Mouse (Mus musculus) midbrain, embryonic 12.5 days (tissue): ENCODE data around the gene Gstm5. TPM values are rescaled to one million over a fixed set of nuclear protein-coding genes. Genes with fewer than 3 reads are reported as not detected.

Experiments
- ATAC-seq: fragments of 200-750 bp; cut with Nextera tagmentation; 2 replicates; pipeline ENCODE4 v1.8.0; 2017; ENCODE audit warnings: low read depth, moderate TSS enrichment, moderate library complexity; ENCODE audit not compliant: low FRiP score
- H3K27ac ChIP-seq: fragments of 300-500 bp; sonication (generic); replicated peaks from 2 replicates; pipeline ENCODE4 v1.5.1; 2016; ENCODE audit warnings: mild to moderate bottlenecking
- H3K27me3 ChIP-seq: fragments of 300-500 bp; sonication (generic); 2 replicates; pipeline ENCODE4 v1.6.1; 2016; ENCODE audit warnings: mild to moderate bottlenecking
- H3K36me3 ChIP-seq: fragments of 300-500 bp; sonication (generic); 2 replicates; pipeline ENCODE4 v1.6.1; 2016
- H3K4me1 ChIP-seq: fragments of 300-500 bp; sonication (generic); 2 replicates; pipeline ENCODE4 v1.6.1; 2016
- H3K4me2 ChIP-seq: fragments of 300-500 bp; sonication (generic); replicated peaks from 2 replicates; pipeline ENCODE4 v1.6.1; 2016; ENCODE audit warnings: mild to moderate bottlenecking, moderate library complexity
- H3K4me3 ChIP-seq: fragments of 300-500 bp; sonication (generic); 2 replicates; pipeline ENCODE4 v1.5.1; 2016; ENCODE audit warnings: mild to moderate bottlenecking
- H3K9ac ChIP-seq: fragments of 300-500 bp; sonication (generic); replicated peaks from 2 replicates; pipeline ENCODE4 v1.6.1; 2016; ENCODE audit warnings: mild to moderate bottlenecking, moderate library complexity
- H3K9me3 ChIP-seq: fragments of 300-500 bp; sonication (generic); 2 replicates; pipeline ENCODE4 v1.6.1; 2016; ENCODE audit warnings: mild to moderate bottlenecking
- WGBS: fragments of 180-500 bp; shearing (Covaris S2); methylation state at CpG from one replicate; pipeline ENCODE4 v1.1.7; 2016; 5-methylcytosine and 5-hydroxymethylcytosine counted together
- polyA plus RNA-seq: library from polyadenylated mRNA; unstranded; fragments of >200 nt; fragmentation: Nextera tagmentation; extraction: Ambion mirVana; gene quantifications from 2 replicates; pipeline ENCODE4 v1.2.1, GENCODE M21; 2016

The Gstm5 gene
- 219 and 231 TPM in 2 replicates for polyA plus RNA-seq

DNA sequence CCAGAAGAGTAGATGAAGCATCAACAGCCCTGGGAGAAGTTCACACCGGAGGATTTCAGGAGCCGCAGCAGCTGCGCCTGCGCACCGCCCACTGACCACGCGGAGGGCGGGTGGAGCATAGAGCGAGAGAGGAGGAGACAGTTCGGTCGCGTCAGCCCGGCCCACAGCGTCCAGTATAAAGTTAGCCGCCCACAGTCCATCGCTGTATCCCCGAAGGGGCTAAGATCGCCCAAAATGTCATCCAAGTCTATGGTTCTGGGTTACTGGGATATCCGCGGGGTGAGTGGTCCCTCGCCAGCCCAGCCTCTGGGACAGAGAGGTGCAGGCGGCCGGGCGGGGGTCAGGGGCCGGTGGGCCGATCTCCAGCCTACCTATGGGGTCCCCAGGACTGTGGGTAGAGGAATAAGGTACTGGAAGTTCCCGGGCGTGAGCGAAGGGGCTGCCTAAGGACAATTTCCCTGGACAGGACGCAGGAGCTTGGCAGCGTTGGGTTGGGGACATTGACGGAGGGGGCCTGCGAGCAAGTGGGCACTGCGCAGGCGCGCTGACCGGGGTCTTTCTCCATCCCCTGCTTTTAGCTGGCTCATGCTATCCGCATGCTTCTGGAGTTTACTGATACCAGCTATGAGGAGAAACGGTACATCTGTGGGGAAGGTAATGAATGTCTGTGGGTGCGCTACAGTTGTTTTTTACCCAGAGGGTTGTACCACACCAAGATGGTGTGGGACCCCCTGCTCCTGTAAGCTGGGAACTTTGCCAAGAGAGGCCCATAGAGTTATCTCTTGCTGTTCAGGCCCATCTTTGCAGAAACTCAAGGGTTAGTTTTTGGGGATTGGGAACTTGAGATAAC, at the start of gene Gstm5:
TSS of gene Gstm5 (plus strand) at position 102 of the 850 bp plus-strand sequence.
- WGBS, result 8% methylated on average over 40 of the region's 40 CpGs
- Histone ChIP-seq H3K4me1 (peaks cover 14% of the 10 kb centered on the region), H3K4me3 (peak within 1 kb of the TSS; percentile 68), H3K9me3 (no peaks in the 10 kb centered on the region), H3K4me2 (peak within 1 kb of the TSS; percentile 72), H3K9ac (peak within 1 kb of the TSS; percentile 69), H3K36me3 (peaks cover 19% of the 10 kb centered on the region), H3K27me3 (no peaks in the 10 kb centered on the region), H3K27ac (peak within 1 kb of the TSS; percentile 58)
- ATAC-seq, result peak; percentile 95

- no peak overlapping the region for H3K4me3 ChIP-seq
- no peak overlapping the region for H3K27ac ChIP-seq
- no peaks in the 10 kb centered on the region for H3K9me3 ChIP-seq
- H3K4me2 ChIP-seq, result no peak overlapping the region
- H3K27me3 ChIP-seq, result no peaks in the 10 kb centered on the region
- WGBS, result 89% methylated on average over 1 of the region's 1 CpGs
- H3K4me1 ChIP-seq, result peaks cover 33% of the 10 kb centered on the region
- H3K9ac ChIP-seq, result no peak overlapping the region
- ATAC-seq, result no peak
- no peaks in the 10 kb centered on the region for H3K36me3 ChIP-seq
Observed at GRCm38 (mm10) chr3:107846175-107846574, 49.4 kb upstream of the Gstm5 start.

- Histone ChIP-seq H3K9ac (no peak overlapping the region), H3K4me2 (no peak overlapping the region), H3K4me1 (peaks cover 33% of the 10 kb centered on the region), H3K9me3 (no peaks in the 10 kb centered on the region), H3K27me3 (no peaks in the 10 kb centered on the region), H3K36me3 (no peaks in the 10 kb centered on the region), H3K27ac (no peak overlapping the region), H3K4me3 (no peak overlapping the region)
- ATAC-seq, result no peak
- 92% methylated on average over 3 of the region's 3 CpGs for WGBS
Observed at GRCm38 (mm10) chr3:107846835-107847234, 48.8 kb upstream of the Gstm5 start.

- Histone ChIP-seq H3K9me3 (no peaks in the 10 kb centered on the region), H3K4me1 (peaks cover 33% of the 10 kb centered on the region), H3K27me3 (no peaks in the 10 kb centered on the region), H3K36me3 (no peaks in the 10 kb centered on the region), H3K4me3 (no peak overlapping the region), H3K27ac (no peak overlapping the region), H3K4me2 (no peak overlapping the region), H3K9ac (no peak overlapping the region)
- WGBS, result 35% methylated on average over 4 of the region's 4 CpGs
- no peak for ATAC-seq
Observed at GRCm38 (mm10) chr3:107848126-107848525, 47.5 kb upstream of the Gstm5 start.

DNA sequence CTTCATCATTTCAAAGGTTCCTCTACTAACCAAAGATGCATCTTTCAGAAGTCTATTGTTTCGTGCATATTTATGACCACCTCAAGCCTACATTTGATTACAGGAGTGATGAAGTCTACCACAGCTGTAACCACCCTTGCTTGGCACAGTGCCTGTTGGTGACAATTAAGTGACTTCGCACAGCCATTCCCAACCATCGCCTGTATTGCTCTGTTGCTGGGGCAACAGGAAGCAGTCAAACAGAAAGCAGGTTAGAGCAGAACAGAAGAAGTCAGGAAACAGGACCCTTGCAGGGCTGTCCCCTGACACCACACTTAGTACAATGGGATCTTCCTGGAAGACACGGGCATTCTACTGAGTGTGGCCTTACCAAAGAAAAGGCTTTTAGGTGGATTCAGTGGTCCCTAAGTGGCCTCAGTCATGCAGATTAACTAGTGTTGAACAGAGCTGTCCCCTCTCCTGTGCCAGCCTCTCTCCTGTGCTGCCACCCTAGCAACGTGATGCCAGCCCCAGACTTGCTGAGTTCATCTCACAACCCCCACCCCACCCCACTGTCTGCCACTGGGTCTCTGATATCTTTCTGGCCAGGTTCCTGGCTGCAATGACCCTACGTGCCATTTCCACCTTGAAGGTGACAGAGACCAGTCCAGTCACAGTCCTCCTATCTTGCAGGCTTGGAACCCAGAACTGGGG, 46.5 kb upstream of the Gstm5 start:
- no peaks in the 10 kb centered on the region for H3K27me3 ChIP-seq
- 64% methylated on average over 6 of the region's 6 CpGs for WGBS
- ATAC-seq, result no peak
- H3K4me2 ChIP-seq, result no peak overlapping the region
- H3K27ac ChIP-seq, result no peak overlapping the region
- no peak overlapping the region for H3K9ac ChIP-seq
- H3K36me3 ChIP-seq, result no peaks in the 10 kb centered on the region
- peaks cover 29% of the 10 kb centered on the region for H3K4me1 ChIP-seq
- H3K4me3 ChIP-seq, result no peak overlapping the region
- H3K9me3 ChIP-seq, result no peaks in the 10 kb centered on the region

DNA sequence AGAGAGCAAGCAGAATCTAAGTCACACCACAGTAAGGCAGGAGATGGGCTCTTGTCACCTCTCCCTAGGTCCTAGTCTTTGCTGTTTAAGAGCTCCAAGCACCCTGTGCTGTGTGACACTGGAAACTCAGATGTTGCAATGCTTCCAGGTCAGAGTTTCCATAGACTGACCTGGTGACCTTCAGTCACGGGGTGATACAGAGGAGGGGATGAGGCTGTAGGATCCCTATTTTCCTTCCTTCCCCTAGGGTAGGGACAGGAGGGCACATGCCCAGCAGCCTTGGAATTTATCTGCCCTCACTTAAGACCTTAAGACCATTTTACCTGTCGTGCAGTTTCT, 46.0 kb upstream of the Gstm5 start:
- Histone ChIP-seq H3K27me3 (no peaks in the 10 kb centered on the region), H3K36me3 (no peaks in the 10 kb centered on the region), H3K27ac (no peak overlapping the region), H3K4me3 (no peak overlapping the region), H3K4me1 (peaks cover 26% of the 10 kb centered on the region), H3K4me2 (no peak overlapping the region), H3K9me3 (no peaks in the 10 kb centered on the region), H3K9ac (no peak overlapping the region)
- WGBS, result 82% methylated on average over 2 of the region's 2 CpGs
- ATAC-seq, result no peak

GRCm38 (mm10) chr3:107850418-107851031, 45.1 kb upstream of the Gstm5 start:
- Histone ChIP-seq H3K4me3 (no peak overlapping the region), H3K36me3 (no peaks in the 10 kb centered on the region)

GRCm38 (mm10) chr3:107852786-107853185, 42.8 kb upstream of the Gstm5 start:
- Histone ChIP-seq H3K27me3 (no peaks in the 10 kb centered on the region), H3K9me3 (no peaks in the 10 kb centered on the region), H3K4me2 (no peak overlapping the region), H3K9ac (no peak overlapping the region), H3K4me3 (no peak overlapping the region), H3K36me3 (no peaks in the 10 kb centered on the region), H3K27ac (no peak overlapping the region), H3K4me1 (peaks cover 26% of the 10 kb centered on the region)
- no peak for ATAC-seq
- 64% methylated on average over 7 of the region's 7 CpGs for WGBS

More at GRCm38 (mm10) chr3:107850418-107851031, 45.1 kb upstream of the Gstm5 start:
- H3K27me3 ChIP-seq, result no peaks in the 10 kb centered on the region
- peaks cover 26% of the 10 kb centered on the region for H3K4me1 ChIP-seq
- H3K9me3 ChIP-seq, result no peaks in the 10 kb centered on the region
- H3K4me2 ChIP-seq, result peak overlapping the region; percentile 31
- 0 out of 2 replicates have a peak overlapping the region, but pooled peaks have one; percentile 16 for H3K9ac ChIP-seq
- H3K27ac ChIP-seq, result peak overlapping the region; percentile 12
- WGBS, result 23% methylated on average over 12 of the region's 12 CpGs
- ATAC-seq, result peak; percentile 61

DNA sequence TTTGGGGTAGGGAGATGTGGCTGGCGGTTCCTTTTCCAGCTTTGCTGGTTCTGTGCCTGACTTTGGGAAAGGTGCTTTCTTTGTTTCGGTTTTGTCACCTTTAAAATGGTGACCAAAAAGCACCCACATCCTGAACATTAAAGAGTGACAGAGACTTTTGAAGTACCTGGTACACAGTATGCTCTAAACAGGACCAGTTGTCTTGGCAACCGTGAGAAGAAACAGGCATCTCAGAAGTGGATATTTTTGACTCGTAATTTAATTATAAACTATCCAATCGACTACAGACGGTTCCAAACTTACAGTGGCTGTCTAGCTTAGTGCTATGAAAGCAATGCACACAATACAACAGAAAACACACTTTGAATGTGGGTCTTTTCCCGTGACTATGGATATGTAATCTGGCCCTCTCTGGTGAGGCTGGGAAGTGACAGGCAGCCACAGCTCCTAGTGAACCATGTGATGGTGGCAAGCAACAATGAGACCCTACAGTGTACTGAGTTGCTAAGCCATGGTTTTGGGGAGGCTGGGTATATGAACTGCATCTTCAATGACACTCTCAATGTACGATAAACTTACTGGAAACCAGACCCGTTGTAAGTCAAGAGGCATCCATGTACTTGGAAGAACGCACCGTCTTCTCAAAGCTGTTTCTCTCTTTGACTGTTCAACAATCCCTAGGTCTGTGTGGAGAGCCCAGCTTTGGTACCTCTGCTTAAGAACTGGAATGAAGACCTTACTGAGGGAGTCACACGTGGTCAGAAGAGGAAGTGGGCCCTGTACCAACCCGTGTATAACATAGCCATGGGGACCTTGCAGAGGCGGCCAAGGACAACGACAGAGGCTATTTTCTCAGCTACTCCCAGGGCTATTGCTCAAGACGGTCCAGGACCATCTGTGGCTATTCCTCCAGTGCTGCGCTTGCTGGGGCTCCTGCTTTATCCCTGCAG, 42.1 kb upstream of the Gstm5 start:
- H3K9me3 ChIP-seq, result no peaks in the 10 kb centered on the region
- WGBS, result 87% methylated on average over 17 of the region's 17 CpGs
- no peak for ATAC-seq
- no peak overlapping the region for H3K9ac ChIP-seq
- H3K27me3 ChIP-seq, result no peaks in the 10 kb centered on the region
- H3K4me1 ChIP-seq, result peaks cover 22% of the 10 kb centered on the region
- H3K4me2 ChIP-seq, result no peak overlapping the region
- no peaks in the 10 kb centered on the region for H3K36me3 ChIP-seq
- no peak overlapping the region for H3K4me3 ChIP-seq
- no peak overlapping the region for H3K27ac ChIP-seq

DNA sequence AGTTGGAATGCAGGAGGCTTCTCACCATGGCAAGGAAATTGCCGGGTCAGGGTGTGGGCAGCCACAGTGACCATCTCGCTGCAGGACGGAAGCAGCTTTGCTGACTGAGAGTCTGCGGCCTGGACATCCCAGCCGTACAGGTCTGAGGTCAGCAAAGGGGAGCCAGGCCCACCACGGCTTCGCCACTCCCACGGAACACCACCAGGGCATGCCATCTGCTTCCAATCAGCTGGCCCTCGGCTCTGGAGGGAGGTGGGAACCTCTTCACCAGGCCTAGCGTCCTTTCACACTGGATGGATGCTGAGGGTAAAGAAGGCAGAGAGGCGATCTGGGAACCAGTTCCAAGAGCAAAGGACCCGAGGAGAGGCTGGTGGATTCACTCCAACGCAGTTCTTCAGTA, 40.3 kb upstream of the Gstm5 start:
- H3K27ac ChIP-seq, result no peak overlapping the region
- no peak overlapping the region for H3K4me3 ChIP-seq
- ATAC-seq, result no peak
- peaks cover 8% of the 10 kb centered on the region for H3K4me1 ChIP-seq
- no peaks in the 10 kb centered on the region for H3K9me3 ChIP-seq
- H3K27me3 ChIP-seq, result no peaks in the 10 kb centered on the region
- H3K36me3 ChIP-seq, result no peaks in the 10 kb centered on the region
- no peak overlapping the region for H3K9ac ChIP-seq
- 81% methylated on average over 13 of the region's 13 CpGs for WGBS
- H3K4me2 ChIP-seq, result no peak overlapping the region

- H3K27me3 ChIP-seq, result no peaks in the 10 kb centered on the region; the same call in 1 of the 2 replicates
- H3K36me3 ChIP-seq, result no peaks in the 10 kb centered on the region
- no peak overlapping the region for H3K9ac ChIP-seq
- H3K4me2 ChIP-seq, result no peak overlapping the region
- ATAC-seq, result no peak
- WGBS, result 62% methylated on average over 6 of the region's 6 CpGs
- no peaks in the 10 kb centered on the region for H3K9me3 ChIP-seq
- no peaks in the 10 kb centered on the region for H3K4me1 ChIP-seq
- no peak overlapping the region for H3K4me3 ChIP-seq
- no peak overlapping the region for H3K27ac ChIP-seq
Observed at GRCm38 (mm10) chr3:107857646-107858045, 38.0 kb upstream of the Gstm5 start.
